Mouse (Mus musculus) thymus, postnatal 25 days (tissue): ENCODE data around the gene Camta1.

Experiments
- DNase-seq: peaks from one replicate; pipeline ENCODE4 v3.0.0; 2022

The Camta1 gene

DNA sequence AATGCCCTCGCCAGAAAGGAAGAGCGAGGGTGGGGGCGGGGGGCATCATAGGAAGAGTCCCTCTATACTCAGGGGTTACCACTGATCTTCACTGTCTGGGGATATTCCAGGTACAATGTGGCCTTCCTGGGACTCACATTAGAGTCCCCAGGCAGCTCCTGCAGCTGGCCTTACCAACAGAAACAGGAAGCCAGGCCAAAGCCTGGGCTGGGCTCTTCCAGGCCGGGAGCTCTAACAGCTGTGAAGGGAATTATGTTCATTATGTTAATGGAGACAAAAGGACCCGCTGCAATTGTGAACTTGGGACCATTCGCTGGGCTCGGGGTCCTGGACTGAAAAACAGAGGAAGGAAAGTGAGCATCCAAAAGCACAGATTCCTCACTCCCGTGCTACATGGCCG, 200.2 kb downstream of the Camta1 start:
- DNase-seq, result no peak

DNA sequence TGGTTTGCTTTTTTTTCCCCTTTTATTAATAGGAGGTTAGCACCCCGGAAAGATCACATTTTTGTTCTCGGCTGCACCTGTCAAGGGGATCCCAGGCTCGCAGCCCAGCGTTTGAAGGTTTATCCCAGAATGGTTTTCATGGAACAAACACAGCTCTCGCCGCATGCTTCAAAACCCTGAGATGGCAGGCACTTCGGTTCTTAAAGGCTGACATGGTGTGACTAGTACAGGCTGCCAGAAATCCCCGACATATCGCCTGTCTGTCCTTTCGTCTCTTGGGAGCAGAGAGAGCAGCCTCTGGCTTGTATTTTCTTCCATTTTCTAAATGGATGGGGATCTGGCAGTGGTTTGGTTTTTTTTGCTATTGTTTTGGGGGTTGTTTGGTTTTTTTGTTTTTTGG, 205.2 kb downstream of the Camta1 start:
- no peak for DNase-seq

DNA sequence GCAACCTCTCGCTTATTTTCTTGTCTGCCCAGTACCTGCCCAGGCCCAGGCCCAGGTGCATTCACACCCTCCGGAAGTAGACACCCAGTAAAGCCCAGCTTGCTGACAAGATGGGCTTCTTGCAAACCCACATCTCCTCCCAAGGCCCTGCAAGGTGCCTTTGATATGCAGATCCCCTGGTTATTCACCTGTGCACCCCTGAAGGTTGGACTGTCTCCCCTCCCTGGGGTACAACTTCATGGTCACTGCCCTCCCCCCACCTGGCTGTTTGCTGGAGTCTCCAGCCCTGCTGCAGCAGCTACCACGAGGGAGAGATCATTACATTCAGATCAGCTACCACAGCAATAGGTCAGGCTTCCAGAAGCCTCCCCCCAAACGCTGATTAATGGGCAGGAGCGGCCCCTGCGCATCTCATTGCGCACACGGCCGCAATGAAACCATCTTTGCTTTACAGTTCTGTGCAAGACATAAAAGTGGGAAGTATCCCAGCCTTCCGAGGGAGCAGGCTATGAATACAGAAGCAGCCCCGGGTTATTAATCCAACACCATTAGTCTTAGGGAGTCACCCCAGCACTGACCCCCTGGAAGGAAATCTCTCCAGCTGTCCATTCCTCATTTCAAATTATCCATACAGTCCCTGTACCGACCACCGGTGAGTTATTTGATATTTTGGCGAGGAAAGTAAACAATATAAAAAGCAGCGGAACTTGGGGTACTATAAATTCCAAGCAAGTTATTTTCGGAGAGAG, 205.9 kb downstream of the Camta1 start:
- no peak for DNase-seq

DNA sequence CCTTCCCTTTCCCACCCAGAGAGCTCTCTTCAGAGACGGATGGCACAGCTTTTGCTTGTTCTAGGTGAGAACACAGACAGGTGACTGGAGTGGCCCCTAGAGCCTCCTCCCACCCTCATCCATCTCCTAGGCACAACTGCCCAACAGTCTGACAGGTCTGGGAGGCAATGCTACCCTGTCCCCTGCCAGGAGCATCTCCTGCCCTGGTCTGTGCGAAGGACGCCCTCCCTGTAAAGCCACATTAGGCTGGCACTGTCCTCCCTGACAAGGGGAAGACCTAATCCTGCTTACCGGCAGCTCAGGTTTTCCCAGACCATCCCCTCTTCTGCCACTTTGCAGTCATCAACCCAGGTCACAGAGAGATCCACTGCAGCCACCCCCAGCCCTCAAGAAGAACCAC, 206.4 kb downstream of the Camta1 start:
- no peak for DNase-seq

DNA sequence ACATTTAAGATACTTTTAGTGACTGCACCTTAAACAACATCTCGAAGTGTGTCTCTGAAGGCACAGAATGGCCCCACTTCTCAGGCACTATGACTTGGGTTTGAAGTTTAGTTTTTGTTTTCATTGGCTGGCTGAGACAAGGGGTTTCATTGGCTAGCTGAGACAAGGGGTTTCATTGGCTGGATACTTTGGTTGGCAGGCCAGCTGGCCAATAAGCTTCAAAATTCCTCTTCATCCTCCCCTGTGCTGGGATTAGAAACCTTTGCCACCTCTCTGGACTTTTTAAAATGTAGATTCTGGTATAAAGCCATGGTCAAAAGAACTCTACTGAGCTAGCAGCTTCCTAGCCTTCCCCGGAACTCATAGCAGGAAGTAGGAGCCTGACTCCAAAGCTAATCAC, 219.3 kb downstream of the Camta1 start:
- DNase-seq, result no peak

DNA sequence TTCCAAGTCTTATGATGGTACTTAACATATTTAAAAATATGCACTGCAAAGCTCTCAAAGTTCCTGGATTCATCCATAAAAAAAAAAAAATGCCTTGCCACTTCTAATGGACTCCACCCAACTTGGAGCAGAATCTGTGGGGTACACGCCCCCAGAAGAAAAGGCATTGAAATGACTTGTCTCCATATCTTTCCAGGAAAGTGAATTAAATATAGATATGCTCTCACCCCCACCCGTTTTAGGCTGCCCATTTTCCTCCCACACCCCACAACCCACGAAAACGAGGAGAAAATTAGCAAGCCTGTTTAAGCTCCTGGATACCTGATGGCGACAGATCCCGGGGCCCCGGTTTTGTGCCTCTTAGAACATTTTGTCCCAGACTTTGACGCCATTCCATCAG, 220.7 kb downstream of the Camta1 start:
- no peak for DNase-seq

DNA sequence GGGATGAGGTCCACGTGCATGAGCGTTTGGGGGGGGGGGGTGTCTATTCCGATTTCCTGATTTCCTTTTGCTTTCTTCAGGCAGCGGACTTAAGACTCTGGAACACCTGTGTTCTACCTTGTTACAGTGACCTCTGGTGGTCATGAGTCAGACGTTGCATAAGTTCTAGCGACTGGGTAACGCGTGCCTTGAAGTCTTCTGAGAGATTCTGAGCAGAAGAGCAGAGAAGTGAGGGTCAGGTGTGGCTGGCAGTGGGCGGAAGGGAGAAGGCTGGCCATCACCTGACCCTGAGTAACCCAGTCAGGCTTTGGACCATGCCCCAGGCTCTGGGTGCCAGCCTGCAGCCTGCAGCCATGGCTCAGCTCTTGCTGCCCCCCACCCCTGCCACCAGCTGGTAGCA, 222.7 kb downstream of the Camta1 start:
- no peak for DNase-seq

DNA sequence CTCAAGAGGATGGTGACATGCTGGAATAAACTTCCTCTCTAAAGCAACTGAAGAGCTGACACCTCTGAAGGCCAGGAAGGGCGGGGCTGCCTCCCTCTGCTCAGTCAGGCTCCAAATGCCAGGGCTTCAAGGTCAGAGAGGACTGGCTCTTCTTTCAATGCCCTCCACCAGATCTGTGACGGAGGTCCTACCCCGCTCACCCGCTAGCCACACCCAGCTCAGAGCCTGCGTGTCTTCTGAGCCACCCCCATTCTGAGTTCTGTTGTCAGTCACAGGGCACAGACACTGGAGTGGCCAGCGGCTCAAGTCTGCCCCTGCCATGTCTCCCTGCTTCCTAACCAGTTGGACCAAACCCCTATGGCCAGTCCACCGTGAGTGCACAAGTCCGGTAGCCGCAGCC, 224.3 kb downstream of the Camta1 start:
- no peak for DNase-seq

DNA sequence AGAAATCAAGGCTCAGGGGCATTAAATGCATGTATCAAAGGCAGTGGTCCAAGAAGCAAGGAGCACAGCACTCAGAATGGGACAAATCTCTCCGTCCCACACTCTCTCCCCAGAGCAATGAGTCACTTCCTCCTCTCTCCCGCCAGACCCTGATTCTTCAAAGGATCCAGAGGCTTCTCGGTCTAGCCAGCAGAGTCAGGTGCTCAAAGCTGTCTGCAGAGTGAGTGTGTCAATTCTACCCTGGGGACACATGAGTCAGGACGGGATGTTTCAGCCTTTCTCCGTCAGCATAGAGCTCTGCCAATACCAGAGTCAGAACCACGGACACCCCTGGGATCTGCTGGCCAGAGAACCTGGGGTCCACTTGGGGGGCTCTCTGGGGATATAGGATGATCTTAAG, 226.9 kb downstream of the Camta1 start:
- no peak for DNase-seq

DNA sequence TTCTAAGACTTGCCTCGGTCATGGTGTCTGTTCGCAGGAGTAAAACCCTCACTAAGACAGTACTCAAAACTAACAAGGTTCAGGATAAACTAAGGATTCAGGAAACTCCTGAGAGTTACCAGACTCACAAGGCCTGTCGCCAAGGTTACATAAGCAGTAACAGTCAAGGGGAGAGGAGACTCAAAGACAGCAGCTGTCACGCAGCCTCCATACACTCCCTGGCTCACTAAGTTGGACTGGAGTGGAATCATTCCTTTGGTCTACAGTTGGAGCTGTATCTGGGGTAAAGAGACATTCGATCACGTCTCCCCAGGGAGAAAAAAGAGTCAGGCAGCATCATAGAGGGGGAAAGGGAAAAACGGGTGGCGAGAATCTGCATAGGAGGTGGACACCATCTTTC, 227.9 kb downstream of the Camta1 start:
- no peak for DNase-seq

DNA sequence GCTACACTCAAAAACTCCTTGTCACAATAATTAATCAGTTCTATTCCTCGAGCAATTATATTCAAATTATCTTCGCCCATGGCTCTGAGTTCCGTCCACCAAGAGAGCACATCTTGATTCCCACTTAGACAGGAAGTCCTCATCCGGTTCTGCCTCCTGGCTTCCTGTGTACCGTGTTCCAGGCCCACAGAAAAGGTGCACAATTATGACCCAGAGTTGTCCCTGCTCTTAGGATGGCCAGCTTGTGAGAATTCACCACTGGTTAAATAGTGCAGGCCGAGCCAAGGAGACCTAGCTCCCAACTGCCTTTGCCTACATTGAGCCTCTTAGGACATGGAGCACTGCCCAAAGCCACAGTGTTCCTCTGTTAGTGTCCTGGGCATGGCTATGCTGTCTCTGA, 229.4 kb downstream of the Camta1 start:
- no peak for DNase-seq

DNA sequence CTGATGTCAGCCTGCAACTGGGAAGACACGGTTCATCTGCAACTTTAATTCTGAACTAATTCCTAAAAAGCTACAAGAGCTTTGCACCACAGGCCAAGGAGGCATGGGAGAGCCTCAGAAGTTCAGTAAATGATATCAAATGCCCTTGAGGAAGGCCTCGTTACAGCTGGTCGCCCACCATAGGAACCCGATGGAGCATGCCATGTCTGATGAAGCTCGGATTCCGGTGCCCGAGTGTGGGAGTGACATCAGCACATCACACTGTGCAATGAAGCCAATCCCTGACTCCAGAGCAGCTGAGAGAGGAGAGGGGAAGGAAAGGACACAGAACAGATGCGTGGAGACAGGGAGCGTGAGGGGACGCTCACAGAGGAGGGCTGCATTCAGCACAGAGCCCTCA, 231.0 kb downstream of the Camta1 start:
- no peak for DNase-seq

DNA sequence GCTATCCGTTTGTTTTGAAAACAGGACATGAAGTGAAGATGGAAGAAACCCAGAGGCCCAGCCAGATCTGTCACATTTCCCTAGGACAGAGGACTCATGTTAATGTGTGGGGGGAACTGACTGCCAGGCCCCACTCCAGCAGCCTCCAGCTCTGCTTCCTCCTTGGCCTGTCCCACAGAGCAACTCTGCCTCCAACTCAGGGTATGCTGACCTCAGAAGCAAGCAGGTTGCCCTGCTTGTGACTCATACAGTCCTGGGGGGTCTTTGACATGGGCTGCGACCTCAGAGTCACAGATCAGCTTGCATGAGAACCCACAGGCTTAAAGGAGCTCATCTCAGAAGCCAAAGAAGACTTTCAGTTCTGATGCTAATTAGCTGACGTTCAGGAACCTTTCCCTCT, 231.4 kb downstream of the Camta1 start:
- DNase-seq, result no peak

DNA sequence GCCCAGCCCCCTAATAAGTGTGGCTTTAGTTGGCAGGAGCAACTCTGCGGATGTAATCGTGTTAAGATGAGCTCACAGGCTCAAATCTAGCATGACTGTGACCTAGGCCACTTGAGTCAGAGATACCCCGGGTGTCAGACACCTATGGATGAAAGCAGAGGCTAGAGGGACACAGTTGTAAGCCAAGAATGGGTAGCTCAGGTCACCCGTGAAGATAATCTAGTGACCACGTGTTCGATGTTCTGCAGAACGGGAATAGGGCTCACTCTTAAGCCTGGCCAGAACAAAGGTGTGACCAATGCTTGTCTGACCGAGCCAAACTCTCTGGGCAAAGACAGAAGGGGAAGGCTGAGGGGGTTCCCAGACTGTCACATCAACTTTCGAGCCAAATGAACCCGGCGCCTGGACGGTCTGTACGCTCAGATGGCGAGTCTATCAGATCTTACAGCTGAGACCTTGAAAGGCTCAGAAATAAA, 242.1 kb downstream of the Camta1 start:
- no peak for DNase-seq

DNA sequence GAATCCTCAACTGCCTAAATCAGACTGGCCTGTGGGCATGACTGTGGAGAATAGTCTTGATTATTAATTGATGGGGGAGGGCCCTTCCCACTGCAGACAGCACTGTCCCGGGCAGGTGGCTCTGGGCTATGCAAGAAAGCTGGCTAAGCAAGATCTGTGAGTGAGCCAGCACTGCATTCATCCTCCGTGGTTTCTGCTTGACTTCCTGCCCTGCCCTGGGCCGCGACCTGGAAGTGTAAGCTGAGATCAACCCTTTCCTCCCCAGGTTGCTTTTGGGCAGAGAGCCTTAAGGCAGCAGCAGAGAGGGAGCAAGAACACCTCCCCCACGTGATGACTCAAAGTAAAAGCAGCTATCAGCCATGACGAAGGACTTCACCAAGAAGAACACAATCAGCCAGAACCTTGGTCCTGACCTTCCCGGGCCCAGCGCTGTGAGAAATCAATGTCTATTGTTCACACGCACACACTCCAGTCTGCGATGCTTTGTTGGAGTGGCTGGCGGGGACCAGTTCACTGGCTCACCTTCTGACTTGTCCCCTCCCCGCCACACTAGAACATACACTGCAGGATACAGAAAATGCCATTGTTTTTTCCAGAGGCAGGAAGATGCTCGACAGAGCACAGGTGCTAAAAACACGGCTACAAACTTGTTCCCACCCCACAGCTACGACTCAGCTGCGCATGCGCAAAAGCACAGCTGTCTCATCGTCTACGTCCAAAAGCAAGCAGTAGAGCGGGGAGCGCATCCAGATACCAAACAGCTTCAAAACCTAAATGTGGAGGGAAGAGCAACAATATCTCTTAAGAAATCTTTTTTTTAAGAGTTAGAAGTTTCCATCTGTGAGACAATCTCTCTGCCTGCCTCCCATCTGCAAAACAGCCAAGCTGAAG, 243.0 kb downstream of the Camta1 start:
- DNase-seq, result no peak

DNA sequence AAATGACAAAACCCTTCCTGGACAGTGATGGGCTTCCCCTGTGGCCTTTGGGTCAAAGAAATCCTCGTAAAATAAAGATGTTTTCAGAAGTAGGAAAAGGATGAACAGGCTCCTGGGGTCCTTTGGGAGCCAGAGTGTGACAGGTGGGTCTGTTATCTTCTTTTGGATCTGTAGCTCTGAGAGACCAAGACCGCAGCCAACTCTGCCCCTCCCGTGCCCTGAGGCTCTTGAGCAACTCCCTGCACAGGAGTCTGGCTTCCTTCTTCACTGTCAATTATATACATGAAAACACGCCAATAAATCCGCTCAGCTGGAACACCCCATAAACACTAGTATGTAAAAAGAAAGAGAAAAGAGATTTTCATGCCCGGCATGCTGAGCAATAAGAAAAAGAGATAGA, 250.1 kb downstream of the Camta1 start:
- DNase-seq, result no peak

DNA sequence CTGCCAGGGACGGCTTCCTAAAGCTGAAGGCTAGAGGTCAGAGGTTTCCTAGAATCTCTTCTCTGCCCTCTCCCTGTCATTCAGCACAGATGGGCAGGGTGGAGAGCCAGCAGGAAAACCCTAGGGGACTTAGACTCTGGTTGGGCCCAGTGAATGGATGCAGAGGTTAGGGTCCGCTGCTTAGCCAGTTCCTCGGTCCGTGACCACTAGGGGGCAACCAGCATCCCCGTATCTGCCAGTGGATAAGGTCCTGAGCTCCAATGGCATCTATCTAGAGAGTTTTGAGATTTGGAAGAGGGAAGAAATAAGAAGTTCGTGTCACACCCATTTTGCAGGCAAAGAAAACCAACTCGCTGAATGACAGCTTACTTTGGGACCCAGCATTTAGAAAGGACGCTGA, 251.4 kb downstream of the Camta1 start:
- peak; percentile 11 for DNase-seq

DNA sequence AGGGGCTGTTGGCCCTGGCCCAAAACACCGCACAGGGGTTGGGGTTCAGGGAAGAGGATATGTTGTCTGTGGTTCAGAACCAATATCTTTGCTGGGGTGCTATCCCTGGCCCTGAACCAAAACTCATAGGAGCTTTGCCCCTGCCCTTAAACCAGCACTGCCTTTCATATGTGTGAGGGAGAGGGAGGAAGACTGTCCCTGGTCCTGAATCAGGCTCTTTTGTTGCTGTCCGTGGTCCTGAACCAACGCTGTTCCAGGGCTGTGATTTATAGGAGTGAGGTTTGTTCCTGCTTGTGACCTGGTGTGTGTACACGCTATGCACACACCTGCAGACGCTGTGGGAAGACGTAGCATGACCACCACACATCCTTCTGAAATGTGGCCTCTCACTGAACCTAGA, 256.8 kb downstream of the Camta1 start:
- DNase-seq, result no peak

DNA sequence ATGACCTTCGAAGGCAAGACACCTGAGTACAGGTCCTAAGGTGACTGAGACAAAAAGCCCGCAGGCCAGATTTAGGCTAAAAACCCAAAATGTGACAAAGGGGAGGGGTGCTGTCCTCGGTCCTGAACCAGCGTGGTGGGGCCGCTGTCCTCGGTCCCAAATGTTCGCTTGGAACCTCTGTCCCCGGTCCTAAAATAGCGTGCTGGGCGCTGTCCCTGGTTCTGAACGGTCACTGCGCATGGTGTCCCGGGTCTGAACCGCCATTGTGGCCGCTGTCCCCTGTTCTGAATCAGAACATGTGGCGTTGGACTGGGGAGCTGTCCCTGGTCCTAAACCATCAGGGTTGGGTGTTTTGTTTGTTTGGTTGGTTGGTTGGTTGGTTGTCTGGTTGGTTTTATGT, 257.2 kb downstream of the Camta1 start:
- peak; percentile 22 for DNase-seq

DNA sequence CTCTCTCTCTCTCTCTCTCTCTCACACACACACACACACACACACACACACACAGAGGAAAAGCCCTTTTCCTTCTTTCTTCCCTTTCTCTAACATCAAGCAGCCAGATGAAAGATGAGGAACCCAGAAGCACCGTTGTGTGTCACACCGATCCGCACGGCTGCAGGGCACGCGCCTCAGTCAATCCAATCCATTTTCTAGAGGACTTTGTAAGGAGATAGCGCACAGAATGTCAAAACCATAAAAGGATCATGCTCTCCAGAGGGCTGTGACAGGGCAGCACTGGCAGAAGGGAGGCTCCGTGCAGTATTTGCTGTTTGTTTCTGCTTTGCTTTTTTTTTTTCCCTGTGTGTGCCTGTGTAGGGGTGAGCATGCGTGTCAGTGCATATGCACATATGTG, 258.1 kb downstream of the Camta1 start:
- DNase-seq, result no peak

DNA sequence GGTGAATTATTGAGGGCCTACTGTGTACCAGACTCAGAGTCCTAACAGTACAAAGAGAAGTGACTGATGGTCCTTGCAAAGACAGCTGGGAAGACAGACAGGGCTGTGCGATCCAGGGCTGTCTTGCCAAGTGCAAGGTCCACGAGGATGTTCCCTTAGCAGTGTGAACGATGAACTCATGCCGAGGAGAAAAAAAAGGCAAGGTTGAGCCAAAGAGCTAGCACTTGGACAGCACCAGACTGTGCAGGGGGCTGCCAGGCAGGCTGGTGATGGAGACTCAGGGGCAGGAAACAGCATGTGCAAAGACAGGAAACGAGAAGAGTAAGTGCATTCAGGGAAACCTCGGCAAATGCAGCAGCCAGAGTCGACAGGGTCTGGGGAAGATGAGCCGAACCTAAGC, 266.6 kb downstream of the Camta1 start:
- DNase-seq, result no peak

DNA sequence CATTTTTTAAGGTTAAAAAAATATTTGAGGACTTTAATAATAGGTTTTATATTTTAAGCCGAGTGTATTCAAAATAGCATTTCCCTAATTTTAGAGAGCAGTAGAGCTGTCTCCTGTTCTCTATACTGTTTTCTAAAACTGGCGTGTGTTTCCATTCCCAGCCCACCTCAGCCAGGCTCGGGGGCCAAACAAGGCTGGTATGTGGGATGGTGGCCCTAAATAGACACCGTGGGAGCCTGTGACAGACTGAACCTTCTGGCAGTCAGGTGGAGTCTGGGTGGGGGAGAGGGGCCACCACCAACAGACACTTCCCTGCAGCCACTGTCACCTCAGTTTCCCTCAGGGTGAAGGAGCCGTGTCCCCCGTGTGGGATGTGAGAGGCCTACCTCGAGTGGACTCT, 268.6 kb downstream of the Camta1 start:
- DNase-seq, result no peak

DNA sequence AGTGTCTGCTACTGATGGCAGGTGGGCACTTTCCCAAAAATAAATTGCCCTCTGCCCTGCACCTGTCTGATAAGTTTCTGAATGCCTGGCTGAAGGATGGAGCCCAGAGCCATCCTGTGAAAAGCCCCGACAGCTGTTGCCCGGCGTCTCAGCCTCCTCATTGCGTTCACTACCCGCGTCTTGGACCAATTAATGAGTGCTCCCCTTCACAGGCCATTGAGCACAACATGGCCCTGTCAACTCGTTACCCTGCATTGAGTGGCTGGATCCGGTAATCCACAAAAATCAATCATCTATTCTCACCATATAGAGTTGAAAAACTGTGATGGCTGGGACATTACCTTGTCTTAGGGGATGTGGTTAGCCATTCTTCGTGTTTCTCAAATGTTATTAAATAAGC, 275.6 kb downstream of the Camta1 start:
- no peak for DNase-seq

DNA sequence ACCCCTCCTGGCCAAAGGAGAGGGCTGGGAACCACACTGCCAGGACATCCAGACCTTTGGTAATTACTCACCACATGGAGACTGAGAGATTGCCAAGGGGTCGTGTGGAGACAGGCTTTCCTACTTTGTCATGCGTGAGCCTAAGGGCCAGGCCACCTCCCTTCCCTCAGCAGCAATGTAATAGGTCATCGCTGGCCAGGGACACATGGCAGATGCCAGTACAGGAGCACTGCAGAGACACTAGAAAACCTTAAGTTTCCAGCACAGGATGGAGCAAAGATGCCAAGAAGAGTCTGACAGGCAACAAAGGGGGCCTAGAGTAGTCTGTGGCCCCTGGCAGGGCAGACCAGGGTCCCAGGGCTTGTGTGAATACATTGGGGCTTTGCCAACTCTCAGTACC, 283.7 kb downstream of the Camta1 start:
- no peak for DNase-seq
